Mouse (Mus musculus) inflammation-experienced regulatory T-cells, adult 6 months (primary cell): Measurements from ENCODE around the gene Snrnp70. TPM values are rescaled to one million over a fixed set of nuclear protein-coding genes. Genes with fewer than 3 reads are reported as not detected.
A peak's percentile ranks its signal among the peaks of the same experiment; 100 is the strongest.

ENCODE experiments used
- ATAC-seq: one replicate; pipeline ENCODE4 v1.8.0; 2017
- polyA plus RNA-seq, 3 experiments: library from polyadenylated mRNA; unstranded; fragments of 100-300 nt; shearing (Covaris generic); gene quantifications; one replicate each; pipeline ENCODE4 v1.2.1; 2017

The Snrnp70 gene
- polyA plus RNA-seq, 3 experiments from 2014 or later: 72.4 to 131 (median 77.7) TPM

DNA sequence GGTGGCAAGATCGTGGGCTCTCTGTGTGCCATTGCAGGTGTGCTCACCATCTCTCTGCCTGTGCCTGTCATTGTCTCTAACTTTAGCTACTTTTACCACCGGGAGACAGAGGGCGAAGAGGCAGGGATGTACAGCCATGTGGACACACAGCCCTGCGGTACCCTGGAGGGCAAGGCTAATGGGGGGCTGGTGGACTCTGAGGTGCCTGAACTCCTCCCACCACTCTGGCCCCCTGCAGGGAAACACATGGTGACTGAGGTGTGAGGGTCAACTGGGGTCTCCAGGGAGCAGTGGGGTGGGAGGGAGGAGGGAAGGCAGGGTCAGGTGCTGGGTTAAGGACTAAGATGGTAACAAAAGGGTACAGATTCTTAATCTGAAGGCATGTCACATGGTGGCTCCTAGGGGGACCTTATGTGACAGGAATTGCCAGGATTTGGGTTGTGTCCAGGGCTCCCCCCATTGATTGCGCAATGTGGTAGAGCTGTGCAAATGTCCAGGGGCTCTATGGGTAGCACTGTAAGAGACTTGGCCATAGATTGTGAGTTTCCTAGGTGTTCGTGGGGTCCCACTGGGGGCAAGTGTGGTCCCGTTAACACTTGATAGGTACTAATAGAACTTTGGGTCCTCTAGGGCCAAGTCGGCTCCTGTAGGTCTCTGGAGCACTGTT lies 14.1 kb upstream of the Snrnp70 start:
- ATAC-seq: no peak

- ATAC-seq: no peak
Observed at GRCm38 (mm10) chr7:45408949-45409348, 13.4 kb upstream of the Snrnp70 start.

GRCm38 (mm10) chr7:45408351-45408750 lies 12.8 kb upstream of the Snrnp70 start:
- ATAC-seq: no peak

GRCm38 (mm10) chr7:45407836-45408235 lies 12.3 kb upstream of the Snrnp70 start:
- no peak for ATAC-seq

DNA sequence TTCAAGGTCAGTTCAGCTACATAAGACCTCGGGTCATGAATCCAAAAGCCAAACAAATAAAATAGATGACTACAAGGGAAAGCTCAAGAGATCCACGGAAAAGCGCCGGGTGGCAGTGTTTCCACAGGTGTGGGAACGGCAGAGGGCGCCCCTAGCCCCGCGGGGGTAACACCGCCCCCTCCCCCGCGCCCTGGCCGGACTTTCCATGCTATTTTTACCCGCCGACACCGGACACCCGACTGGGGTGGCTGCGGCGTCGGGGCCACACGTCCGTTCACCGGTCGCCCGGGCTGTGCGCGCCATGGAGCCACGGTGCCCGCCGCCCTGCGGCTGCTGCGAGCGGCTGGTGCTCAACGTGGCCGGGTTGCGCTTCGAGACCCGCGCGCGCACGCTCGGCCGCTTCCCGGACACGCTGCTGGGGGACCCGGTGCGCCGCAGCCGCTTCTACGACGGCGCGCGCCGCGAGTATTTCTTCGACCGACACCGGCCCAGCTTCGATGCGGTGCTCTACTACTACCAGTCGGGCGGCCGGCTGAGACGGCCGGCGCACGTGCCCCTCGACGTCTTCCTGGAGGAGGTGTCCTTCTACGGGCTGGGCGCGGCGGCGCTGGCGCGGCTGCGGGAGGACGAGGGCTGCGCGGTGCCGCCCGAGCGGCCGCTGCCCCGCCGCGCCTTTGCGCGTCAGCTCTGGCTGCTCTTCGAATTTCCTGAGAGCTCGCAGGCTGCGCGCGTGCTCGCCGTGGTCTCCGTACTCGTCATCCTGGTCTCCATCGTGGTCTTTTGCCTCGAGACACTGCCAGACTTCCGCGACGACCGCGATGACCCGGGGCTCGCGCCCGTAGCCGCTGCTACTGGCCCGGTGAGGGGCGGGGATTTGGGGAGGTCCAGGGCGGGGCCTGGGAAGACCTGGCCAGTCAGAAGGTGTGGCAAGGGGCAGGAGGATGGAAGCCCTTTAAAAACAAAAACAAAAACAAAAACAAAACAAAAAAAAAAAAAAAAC lies 10.9 kb upstream of the Snrnp70 start:
- no peak for ATAC-seq

- peak; percentile 61 for ATAC-seq
Observed at GRCm38 (mm10) chr7:45405091-45406075, 9.8 kb upstream of the Snrnp70 start, which contains the start of gene Kcna7. Kcna7 (plus strand) TSS chr7:45405653.

GRCm38 (mm10) chr7:45403532-45404261 lies 8.2 kb upstream of the Snrnp70 start:
- ATAC-seq: peak; percentile 77

DNA sequence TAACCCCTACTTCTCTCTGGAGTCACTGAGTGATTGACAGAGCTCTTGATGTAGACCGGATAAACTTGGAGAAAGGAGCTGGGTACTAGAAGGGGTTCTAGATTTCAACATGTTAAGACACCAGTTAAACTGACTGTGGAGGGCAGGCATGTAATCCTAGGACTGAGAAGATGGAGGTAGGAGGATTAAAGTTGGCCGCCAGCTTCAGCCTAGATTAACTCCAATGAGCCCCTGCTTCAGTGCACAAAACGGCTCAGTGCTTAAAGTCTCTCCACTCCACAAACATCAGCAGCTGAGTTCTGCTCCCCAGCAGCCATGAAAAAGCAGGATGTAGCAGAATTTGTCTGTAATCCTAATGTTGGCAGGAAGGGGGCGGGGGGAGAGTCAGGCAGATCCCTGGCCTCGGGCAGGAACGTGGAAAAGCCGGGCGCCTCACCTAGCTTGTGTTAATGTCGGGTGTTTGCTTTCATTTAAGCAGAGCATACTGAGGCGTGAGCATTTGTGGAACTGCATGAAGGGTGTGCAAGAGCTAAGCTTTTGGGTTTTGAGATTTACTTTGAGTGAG lies 6.1 kb upstream of the Snrnp70 start:
- no peak for ATAC-seq

DNA sequence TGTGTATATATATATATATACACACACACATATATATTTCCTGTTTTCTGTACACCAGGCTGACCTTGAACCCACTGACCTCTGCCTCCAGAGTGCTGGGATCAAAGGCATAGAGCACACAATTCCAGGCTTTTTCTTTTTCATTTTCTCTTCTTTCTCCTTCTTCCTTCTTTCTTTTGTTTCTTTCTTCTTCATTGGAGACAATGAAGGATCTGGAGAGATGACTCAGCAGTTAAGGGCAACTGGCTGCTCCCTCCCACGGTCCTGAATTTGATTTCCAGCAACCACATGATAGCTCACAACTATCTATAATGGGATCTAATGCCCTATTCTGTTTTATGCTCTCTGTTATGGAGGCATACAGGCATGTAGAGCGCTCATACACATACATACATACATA lies 1.2 kb upstream of the Snrnp70 start:
- ATAC-seq: no peak

- peak; percentile 39 for ATAC-seq
Observed at GRCm38 (mm10) chr7:45396337-45396775, 814 bp upstream of the Snrnp70 start.

GRCm38 (mm10) chr7:45395129-45395541 lies 407 bp downstream of the Snrnp70 start:
- peak; percentile 60 for ATAC-seq

DNA sequence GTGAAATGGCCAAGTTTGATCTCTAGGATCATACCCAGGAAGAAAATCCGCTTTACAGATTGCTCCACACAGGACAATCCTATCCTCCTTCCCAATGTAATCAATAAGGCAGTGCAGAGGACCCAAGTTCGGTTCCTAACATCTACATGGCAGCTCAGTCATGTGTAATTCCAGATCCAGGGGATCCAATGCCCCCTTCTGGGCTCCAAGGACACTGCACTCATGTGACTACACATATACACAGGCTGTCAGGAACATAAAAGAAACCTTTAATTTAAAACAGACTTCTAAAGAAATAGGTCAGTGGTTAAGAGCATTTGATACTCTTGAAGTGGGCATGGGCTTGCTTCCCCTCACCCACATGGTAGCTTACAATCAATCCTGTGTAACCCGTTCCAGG lies 9.5 kb downstream of the Snrnp70 start:
- ATAC-seq: no peak

GRCm38 (mm10) chr7:45376057-45376456 lies 19.5 kb downstream of the Snrnp70 start:
- ATAC-seq: no peak

DNA sequence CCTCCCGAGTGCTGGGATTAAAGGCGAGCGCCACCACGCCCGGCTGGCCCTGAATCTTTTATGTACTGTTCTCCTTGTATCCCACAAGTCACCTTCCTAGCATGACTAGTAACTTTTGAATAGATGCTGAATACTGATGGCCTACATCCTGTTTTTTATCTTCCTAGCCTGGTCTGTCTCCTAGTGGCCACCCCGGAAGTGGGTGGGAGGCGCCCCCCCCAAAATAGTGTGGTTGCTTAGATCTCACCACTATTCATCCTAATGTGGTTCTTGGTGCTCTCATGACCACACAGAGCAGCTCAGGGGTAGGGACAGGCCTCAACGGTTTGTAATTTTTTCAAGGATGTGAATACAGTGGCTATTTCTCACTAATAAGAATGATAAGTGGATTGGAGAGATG lies 20.9 kb downstream of the Snrnp70 start:
- no peak for ATAC-seq

DNA sequence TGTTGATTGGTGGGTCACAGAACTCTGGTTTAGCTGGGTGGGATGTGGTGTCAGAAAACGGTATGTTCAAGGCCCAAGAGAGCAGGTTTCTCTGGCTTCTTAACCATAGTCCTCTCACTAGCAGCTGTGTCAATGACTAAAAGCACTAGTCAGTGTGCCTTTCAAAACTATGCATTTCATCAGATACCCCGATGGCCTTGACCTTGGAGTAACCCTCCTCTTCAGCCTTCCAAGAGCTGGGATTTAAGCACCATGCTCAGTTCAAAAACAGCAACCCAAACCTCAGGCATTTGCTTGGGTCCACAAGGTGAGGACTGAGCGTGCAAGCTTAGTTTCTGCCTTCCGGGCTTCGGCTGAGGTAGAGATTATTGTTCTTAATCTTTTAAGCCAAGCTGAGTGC lies 23.2 kb downstream of the Snrnp70 start:
- no peak for ATAC-seq

DNA sequence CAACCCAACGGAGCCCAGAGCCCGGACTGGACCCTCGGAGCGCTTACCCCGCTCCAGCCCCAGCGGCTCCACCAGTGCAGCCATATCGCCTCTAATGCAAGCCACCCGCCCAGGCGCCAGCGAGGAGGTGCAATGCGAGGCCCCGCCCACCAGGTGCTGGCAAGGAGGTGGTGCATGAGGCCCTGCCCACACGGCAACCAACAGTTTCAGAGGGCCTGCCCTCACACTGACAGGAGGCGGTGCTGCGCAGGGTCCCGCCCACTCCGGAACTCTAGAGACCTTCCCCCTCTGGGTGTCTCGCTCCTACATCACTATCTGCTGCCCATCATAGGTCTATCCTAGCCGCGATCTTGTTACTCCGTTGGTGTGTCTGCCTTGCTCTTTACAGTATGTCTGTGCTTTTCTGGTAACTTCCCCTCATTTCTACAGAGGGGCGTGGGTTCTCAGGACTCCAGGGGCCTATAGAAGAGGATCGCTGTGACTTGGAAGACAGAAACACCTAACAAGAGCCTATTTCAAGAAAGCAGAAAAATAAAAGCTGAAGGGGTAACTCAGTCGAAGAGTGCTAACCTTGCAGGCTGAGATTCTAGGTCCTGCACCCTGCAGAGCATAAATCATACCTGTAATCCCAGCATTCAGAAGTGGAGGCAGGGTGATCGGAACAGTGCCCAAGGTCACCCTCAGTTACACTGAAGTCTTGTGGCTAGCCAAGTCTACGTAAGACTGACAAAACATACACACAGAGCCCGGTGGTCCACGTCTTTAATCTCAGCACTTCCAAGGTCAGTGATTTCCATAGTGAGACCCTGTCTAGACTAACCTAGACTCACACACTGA lies 24.8 kb downstream of the Snrnp70 start, which contains the start of gene Lin7b:
Gene Lin7b (minus strand): TSS at position 109 of the 837 bp plus-strand sequence.
- ATAC-seq: peak; percentile 55

DNA sequence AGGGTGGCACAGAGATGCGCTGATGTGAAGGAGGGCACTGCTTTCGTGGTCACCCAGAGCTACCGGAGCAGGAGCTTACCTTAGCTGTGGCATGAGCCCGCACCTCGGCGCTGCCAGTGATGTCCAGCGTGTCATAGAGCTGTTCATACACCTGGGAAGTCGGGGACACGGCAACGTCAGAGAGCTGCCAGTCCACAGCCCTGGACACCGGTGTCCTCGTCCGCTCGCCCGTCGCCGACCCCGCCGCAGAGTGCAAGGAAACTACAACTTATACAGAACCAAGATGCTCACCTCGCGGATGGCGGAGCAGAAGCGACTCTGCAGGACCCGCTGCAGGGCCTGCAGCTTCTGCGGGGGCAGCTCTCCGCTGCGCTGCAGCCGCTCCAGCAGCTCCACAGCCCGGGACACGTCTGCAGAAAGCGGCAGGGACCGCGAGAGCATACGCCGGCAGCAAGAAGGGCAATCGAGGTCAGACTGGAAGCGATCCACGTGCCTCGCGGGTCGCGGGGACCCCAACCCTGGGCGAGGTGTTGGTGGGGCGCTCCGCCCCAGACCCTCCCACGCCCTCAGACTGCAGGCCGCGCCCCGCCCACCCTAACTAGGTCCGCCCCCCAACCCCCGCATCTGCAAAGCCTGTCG lies 25.6 kb downstream of the Snrnp70 start:
- no peak for ATAC-seq

- no peak for ATAC-seq
Observed at GRCm38 (mm10) chr7:45369022-45369745, 26.4 kb downstream of the Snrnp70 start.

DNA sequence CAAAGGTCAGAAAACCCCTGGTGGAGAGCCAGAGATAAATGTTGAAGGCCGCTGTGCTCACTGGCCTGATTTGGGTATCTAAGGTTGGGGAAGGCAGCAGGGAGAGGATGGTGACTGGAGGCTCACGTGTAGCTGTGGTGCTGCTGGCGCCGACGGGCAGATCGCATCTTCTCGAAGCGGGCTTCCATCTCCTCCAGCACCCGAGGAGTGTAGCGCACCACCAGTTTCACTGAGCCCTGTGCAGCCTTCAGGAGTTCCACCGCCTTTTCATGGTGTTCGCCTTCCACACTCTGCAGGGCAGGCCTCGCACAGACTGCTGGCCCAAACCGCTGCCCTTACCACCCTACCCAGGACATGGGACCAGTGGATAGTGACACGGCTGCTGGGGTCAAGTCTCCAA lies 27.4 kb downstream of the Snrnp70 start:
- no peak for ATAC-seq
